Mouse (Mus musculus) liver, adult (tissue): ENCODE measurements around the gene Samt2.
"Not testable (repeated sequence)": the region's sequence is repeated elsewhere in the genome, so short reads cannot be mapped to it uniquely, and the experiment has no call there.

Source experiments
- GATA4 ChIP-seq: IDR thresholded peaks from 2 replicates; pipeline ENCODE4 v1.6.1; 2014; ENCODE audit warnings: mild to moderate bottlenecking, low read length; ENCODE audit not compliant: insufficient replicate concordance

The Samt2 gene

GRCm38 (mm10) chrX:154579260-154579659, at the start of gene Samt2:
Gene Samt2 (minus strand): TSS chrX:154579360.
- TF ChIP-seq GATA4, result not testable (repeated sequence)
